Mouse (Mus musculus) ES-E14 (cell line): ENCODE data around the gene Ccl8. TPM values are rescaled to one million over a fixed set of nuclear protein-coding genes. Genes with fewer than 3 reads are reported as not detected.

Experiments used
- DNase-seq: peaks from one replicate; pipeline ENCODE4 v3.0.0-alpha.2; 2013; ENCODE audit warnings: low read depth, low spot score
- H3K27ac ChIP-seq: 2 replicates; pipeline ENCODE4 v1.5.1; 2012; ENCODE audit warnings: low read depth, mild to moderate bottlenecking, low read length, moderate library complexity, mixed read lengths; ENCODE audit not compliant: poor library complexity, insufficient read depth, severe bottlenecking
- H3K36me3 ChIP-seq: 2 replicates; pipeline ENCODE4 v1.6.1; 2012; ENCODE audit warnings: mild to moderate bottlenecking, low read length, moderate library complexity, mixed read lengths; ENCODE audit not compliant: control insufficient read depth, poor library complexity, insufficient read depth, severe bottlenecking
- H3K4me1 ChIP-seq, 2 experiments: fragments of 150-350 bp in 1 of 2; sonication (generic) in 1 of 2; 2 replicates each; pipeline ENCODE4 v1.6.1; 2012; ENCODE audit warnings: low read length in 2 of 2, mild to moderate bottlenecking in 1 of 2, mixed read lengths in 1 of 2; ENCODE audit not compliant: control insufficient read depth in 2 of 2, insufficient read depth in 2 of 2, poor library complexity in 1 of 2
- H3K4me3 ChIP-seq, 2 experiments: fragments of 150-350 bp in 1 of 2; sonication (generic) in 1 of 2; 2 replicates each; pipeline ENCODE4 v1.5.1; 2012; ENCODE audit warnings: low read length in 2 of 2, low read depth in 1 of 2, mild to moderate bottlenecking in 1 of 2, mixed read lengths in 1 of 2; ENCODE audit not compliant: insufficient read depth in 1 of 2, poor library complexity in 1 of 2, severe bottlenecking in 1 of 2
- H3K9ac ChIP-seq: 2 replicates; pipeline ENCODE4 v1.6.1; 2012; ENCODE audit warnings: low read depth, mild to moderate bottlenecking, low read length, mixed read lengths; ENCODE audit not compliant: poor library complexity, insufficient read depth, severe bottlenecking
- H3K9me3 ChIP-seq: fragments of 150-350 bp; sonication (generic); 2 replicates; pipeline ENCODE4 v1.6.1; 2012; ENCODE audit warnings: low read depth, mild to moderate bottlenecking, low read length; ENCODE audit not compliant: control insufficient read depth, insufficient read depth
- CHD2 ChIP-seq: IDR thresholded peaks from 2 replicates; pipeline ENCODE4 v1.6.1; 2014; ENCODE audit warnings: mild to moderate bottlenecking, low read depth, low read length, inconsistent platforms
- HCFC1 ChIP-seq: IDR thresholded peaks from 2 replicates; pipeline ENCODE4 v1.6.1; 2012; ENCODE audit warnings: low read length, inconsistent platforms, borderline replicate concordance; ENCODE audit not compliant: insufficient read depth
- MAFK ChIP-seq: IDR thresholded peaks from 2 replicates; pipeline ENCODE4 v1.6.1; 2014; ENCODE audit warnings: mild to moderate bottlenecking, low read depth, low read length, inconsistent platforms; ENCODE audit not compliant: insufficient read depth
- ZC3H11A ChIP-seq: IDR thresholded peaks from 2 replicates; pipeline ENCODE4 v1.6.1; 2012; ENCODE audit warnings: low read depth, mild to moderate bottlenecking, inconsistent platforms, low read length, borderline replicate concordance
- ZNF384 ChIP-seq: IDR thresholded peaks from 2 replicates; pipeline ENCODE4 v1.6.1; 2012; ENCODE audit warnings: low read depth, low read length, inconsistent platforms
- in situ Hi-C, 2 experiments: fragments of 600-800 bp; cut with MboI; formaldehyde crosslinking; loops; one replicate each; pipeline ENCODE4 v1.15.1; 2025; ENCODE audit warnings: low sequenced_read_pairs in 2 of 2, inconsistent platforms in 1 of 2; ENCODE audit not compliant: unreplicated experiment in 2 of 2
- total RNA-seq: library from RNA; depleted of rRNA; stranded (reverse); fragments of 300-350 nt; gene quantifications from 2 replicates; pipeline ENCODE4 v1.2.3, GENCODE M21; 2012

Ccl8 gene
- total RNA-seq, 1 experiment = not detected

- in situ Hi-C loops = no loop called here
- DNase-seq = no peak
- no peak overlapping the region for H3K9ac ChIP-seq
These were observed 15.3 kb upstream of the Ccl8 start for GRCm38 (mm10) chr11:82099511-82100323.

DNA sequence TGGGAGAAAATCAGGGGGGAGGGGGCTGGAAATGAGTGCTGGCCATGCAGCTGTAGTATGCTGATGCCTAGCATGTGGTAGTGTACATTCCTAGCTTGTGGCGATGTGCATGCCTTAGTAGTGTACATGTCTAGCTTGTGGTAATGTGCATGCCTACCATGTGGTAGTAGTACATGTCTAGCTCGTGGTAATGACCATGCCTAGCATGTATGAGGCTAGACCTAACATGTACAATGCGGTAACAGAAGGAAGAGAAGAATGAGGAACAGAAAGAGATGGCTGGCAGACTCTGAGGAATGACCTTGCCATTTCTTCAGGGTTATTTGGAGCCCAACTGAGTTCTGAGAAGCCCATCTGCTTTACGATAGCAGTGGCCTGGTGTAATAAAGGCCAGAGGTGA is 13.9 kb upstream of the Ccl8 start:
- H3K36me3 ChIP-seq = no peaks in the 10 kb centered on the region
- H3K27ac ChIP-seq = no peak overlapping the region
- in situ Hi-C loops = no loop called here
- H3K4me1 ChIP-seq = no peaks in the 10 kb centered on the region
- TF ChIP-seq HCFC1 (no peak), MAFK (no peak), CHD2 (no peak), ZNF384 (no peak), ZC3H11A (no peak)
- H3K4me3 ChIP-seq = no peak overlapping the region
- no peak overlapping the region for H3K9ac ChIP-seq
- no peaks in the 10 kb centered on the region for H3K9me3 ChIP-seq
- no peak for DNase-seq

More at GRCm38 (mm10) chr11:82099511-82100323, 15.3 kb upstream of the Ccl8 start:
- H3K36me3 ChIP-seq = no peaks in the 10 kb centered on the region
- H3K4me1 ChIP-seq = no peaks in the 10 kb centered on the region
- TF ChIP-seq MAFK (no peak), ZNF384 (no peak), HCFC1 (no peak), ZC3H11A (no peak), CHD2 (no peak)
- H3K9me3 ChIP-seq = no peaks in the 10 kb centered on the region
- no peak overlapping the region for H3K4me3 ChIP-seq
- H3K27ac ChIP-seq = no peak overlapping the region

- no peak for DNase-seq
- Histone ChIP-seq H3K9ac (no peak within 1 kb of the TSS), H3K36me3 (no peaks in the 10 kb centered on the region), H3K4me3 (no peak within 1 kb of the TSS), H3K9me3 (no peaks in the 10 kb centered on the region), H3K4me1 (no peaks in the 10 kb centered on the region), H3K27ac (no peak within 1 kb of the TSS)
- in situ Hi-C loops = no loop called here
- TF ChIP-seq CHD2 (no peak), HCFC1 (no peak), MAFK (no peak), ZNF384 (no peak), ZC3H11A (no peak)
These were observed 13.5 kb upstream of the Ccl8 start, which contains the start of gene Ccl12 for GRCm38 (mm10) chr11:82101529-82101928. Gene Ccl12, plus strand, starts transcription at chr11:82101845.

GRCm38 (mm10) chr11:82109611-82110010 is 5.4 kb upstream of the Ccl8 start:
- DNase-seq = no peak
- in situ Hi-C loops = no loop called here
- no peak overlapping the region for H3K27ac ChIP-seq
- H3K4me3 ChIP-seq = no peak overlapping the region
- no peak overlapping the region for H3K9ac ChIP-seq
- TF ChIP-seq ZC3H11A = no peak
- no peak for TF ChIP-seq CHD2
- no peak for TF ChIP-seq ZNF384
- no peak for TF ChIP-seq HCFC1
- no peak for TF ChIP-seq MAFK
- no peaks in the 10 kb centered on the region for H3K9me3 ChIP-seq
- H3K4me1 ChIP-seq = no peaks in the 10 kb centered on the region
- no peaks in the 10 kb centered on the region for H3K36me3 ChIP-seq
